Mouse (Mus musculus) spleen, adult 2 months (tissue): ENCODE results near the gene Srpk1. TPM values are rescaled to one million over a fixed set of nuclear protein-coding genes. Genes with fewer than 3 reads are reported as not detected.
A peak's percentile ranks its signal among the peaks of the same experiment; 100 is the strongest.

Experiments used
- DNase-seq, 2 experiments: peaks; one replicate each; pipeline versions ENCODE4 v3.0.0 to v3.0.0-alpha.2; 2012 to 2021; ENCODE audit warnings: low spot score in 2 of 2, low read depth in 1 of 2
- H3K27ac ChIP-seq: fragments of 200-500 bp; 2 replicates; pipeline ENCODE4 v1.5.1; 2012; ENCODE audit warnings: low read length, inconsistent platforms; ENCODE audit not compliant: insufficient read depth
- H3K27me3 ChIP-seq: fragments of 200-500 bp; 2 replicates; pipeline ENCODE4 v1.6.1; 2012; ENCODE audit warnings: mild to moderate bottlenecking, moderate library complexity, low read length, inconsistent platforms; ENCODE audit not compliant: control insufficient read depth, insufficient read depth
- H3K36me3 ChIP-seq: fragments of 200-500 bp; 2 replicates; pipeline ENCODE4 v1.6.1; 2012; ENCODE audit warnings: mild to moderate bottlenecking, low read length, inconsistent platforms; ENCODE audit not compliant: control insufficient read depth, insufficient read depth
- H3K4me1 ChIP-seq: fragments of 200-500 bp; 2 replicates; pipeline ENCODE4 v1.6.1; 2011; ENCODE audit warnings: inconsistent platforms; ENCODE audit not compliant: control insufficient read depth, insufficient read depth, insufficient read length
- H3K4me3 ChIP-seq: fragments of 200-500 bp; 2 replicates; pipeline ENCODE4 v1.5.1; 2011; ENCODE audit warnings: mild to moderate bottlenecking, inconsistent platforms; ENCODE audit not compliant: insufficient read depth, insufficient read length; ENCODE audit errors: extremely low read depth
- CTCF ChIP-seq: fragments of 200-500 bp; IDR thresholded peaks from 2 replicates; pipeline ENCODE4 v1.5.1; 2011; ENCODE audit warnings: mild to moderate bottlenecking, inconsistent platforms; ENCODE audit not compliant: insufficient read depth, insufficient read length, insufficient replicate concordance; ENCODE audit errors: extremely low read depth
- POLR2A ChIP-seq: fragments of 200-500 bp; IDR thresholded peaks from 2 replicates; pipeline ENCODE4 v1.6.1; 2011; ENCODE audit warnings: low read depth, low read length, inconsistent platforms
- WGBS: fragments of 180-500 bp; shearing (Covaris S2); methylation state at CpG from one replicate; pipeline ENCODE4 v1.1.7; 2018; 5-methylcytosine and 5-hydroxymethylcytosine counted together
- polyA plus RNA-seq: library from polyadenylated mRNA; depleted of rRNA; stranded (reverse); fragments of >200 nt; gene quantifications from 2 replicates; pipeline ENCODE4 v1.2.3, GENCODE M21; 2012

Srpk1 gene
- polyA plus RNA-seq, 1 experiment = 20.5 TPM

GRCm38 (mm10) chr17:28592998-28593397, 29.5 kb downstream of the Srpk1 start:
- Histone ChIP-seq H3K4me3 (no peak overlapping the region), H3K36me3 (peaks cover 50% of the 10 kb centered on the region), H3K27ac (no peak overlapping the region), H3K27me3 (no peaks in the 10 kb centered on the region), H3K4me1 (no peaks in the 10 kb centered on the region)
- peak; percentile 41 to 66 for DNase-seq
- 19% methylated on average over 4 of the region's 4 CpGs for WGBS
- TF ChIP-seq CTCF = peak; percentile 85
- TF ChIP-seq POLR2A = no peak

DNA sequence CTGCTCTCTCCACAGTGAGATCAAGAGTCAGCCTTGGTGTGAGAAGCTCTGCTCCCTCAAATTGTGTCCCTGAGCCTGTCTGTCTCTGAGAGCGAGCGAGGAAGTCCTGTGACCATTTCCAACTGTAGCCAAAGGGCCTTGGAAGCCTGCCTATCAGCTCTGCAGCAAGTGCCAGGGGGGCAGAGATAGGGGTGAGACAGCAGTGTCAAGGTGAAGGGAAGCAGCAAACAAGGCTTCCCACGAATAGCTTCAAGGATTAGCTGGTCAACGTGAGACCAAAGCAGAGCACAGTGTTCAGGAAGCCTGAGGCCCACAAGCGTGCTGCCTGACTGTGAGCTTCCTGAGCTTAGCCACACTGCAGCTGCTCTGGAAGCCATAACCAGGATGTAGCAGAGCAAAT, 31.0 kb downstream of the Srpk1 start:
- no peaks in the 10 kb centered on the region for H3K27me3 ChIP-seq
- H3K36me3 ChIP-seq = peaks cover 45% of the 10 kb centered on the region
- WGBS = 56% methylated on average over 5 of the region's 5 CpGs
- no peak overlapping the region for H3K4me3 ChIP-seq
- no peak for DNase-seq
- H3K27ac ChIP-seq = no peak overlapping the region
- no peak for TF ChIP-seq POLR2A
- no peaks in the 10 kb centered on the region for H3K4me1 ChIP-seq

DNA sequence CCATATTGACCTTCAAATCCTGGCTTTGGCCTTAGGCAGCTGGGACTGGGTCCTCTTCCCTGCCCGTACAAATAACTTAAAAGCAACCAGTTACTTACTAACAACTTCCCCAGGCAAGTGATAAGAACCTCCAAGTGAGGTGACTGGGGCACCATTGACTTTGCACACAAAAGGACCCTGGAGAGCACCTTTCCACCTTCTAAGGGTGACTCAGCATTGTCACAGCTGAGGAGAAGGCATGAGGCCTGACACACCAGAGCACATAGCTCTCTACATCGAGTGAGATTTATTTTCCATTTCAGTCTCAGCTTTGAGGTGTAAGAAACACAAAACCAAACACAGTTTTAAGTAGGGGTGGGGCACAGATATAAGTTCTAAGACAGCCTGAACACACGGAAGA, 31.9 kb downstream of the Srpk1 start:
- 78% methylated on average over 3 of the region's 3 CpGs for WGBS
- TF ChIP-seq CTCF (no peak), POLR2A (no peak)
- no peak for DNase-seq
- Histone ChIP-seq H3K27me3 (no peaks in the 10 kb centered on the region), H3K4me1 (no peaks in the 10 kb centered on the region), H3K27ac (no peak overlapping the region), H3K4me3 (no peak overlapping the region), H3K36me3 (peaks cover 44% of the 10 kb centered on the region)

GRCm38 (mm10) chr17:28588591-28588990, 33.9 kb downstream of the Srpk1 start:
- Histone ChIP-seq H3K27ac (no peak overlapping the region), H3K36me3 (peaks cover 36% of the 10 kb centered on the region), H3K27me3 (no peaks in the 10 kb centered on the region), H3K4me1 (no peaks in the 10 kb centered on the region), H3K4me3 (no peak overlapping the region)
- WGBS = 62% methylated on average over 2 of the region's 2 CpGs
- TF ChIP-seq POLR2A = no peak
- TF ChIP-seq CTCF = no peak
- DNase-seq = no peak

DNA sequence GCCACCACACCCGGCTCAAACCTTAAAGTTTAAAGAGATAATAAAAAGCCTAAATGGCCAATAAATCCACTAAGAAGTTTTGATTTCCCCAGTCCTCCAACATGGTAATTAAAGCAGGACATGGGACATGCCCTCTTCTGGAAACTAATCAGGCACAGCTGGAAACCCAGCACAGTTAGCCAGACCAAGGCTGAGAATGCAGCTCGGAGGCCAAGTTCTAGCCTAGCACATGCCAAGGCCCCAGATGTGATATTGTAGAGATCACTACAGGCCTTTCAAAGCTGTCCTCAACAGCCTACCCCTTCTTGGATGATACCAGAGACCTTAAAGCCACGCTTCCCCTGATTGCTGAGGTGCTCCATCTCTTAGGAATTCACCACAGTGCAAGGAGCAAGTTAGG, 36.0 kb downstream of the Srpk1 start:
- TF ChIP-seq CTCF (no peak), POLR2A (no peak)
- Histone ChIP-seq H3K27ac (no peak overlapping the region), H3K4me1 (no peaks in the 10 kb centered on the region), H3K36me3 (peaks cover 26% of the 10 kb centered on the region), H3K4me3 (no peak overlapping the region), H3K27me3 (no peaks in the 10 kb centered on the region)
- WGBS = 91% methylated on average over 3 of the region's 3 CpGs
- no peak for DNase-seq

DNA sequence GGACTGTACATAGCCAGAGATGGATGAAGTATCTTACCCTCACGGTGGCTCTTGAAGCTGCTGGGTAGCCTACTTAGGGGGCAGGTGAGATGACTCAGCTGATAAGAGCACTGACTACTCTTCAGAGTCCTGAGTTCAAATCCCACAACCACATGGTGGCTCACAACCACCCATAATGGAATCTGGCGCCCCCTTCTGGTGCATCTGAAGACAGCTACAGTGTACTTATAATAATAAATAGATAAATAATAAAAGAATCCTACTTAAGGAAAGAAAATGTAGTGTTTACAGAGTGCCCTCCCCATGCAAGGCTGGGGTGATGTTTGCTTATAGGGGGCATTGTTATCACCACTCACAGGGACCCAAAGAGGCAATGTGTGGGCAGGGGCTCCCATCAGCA, 41.5 kb downstream of the Srpk1 start:
- no peak for DNase-seq
- Histone ChIP-seq H3K4me3 (no peak overlapping the region), H3K4me1 (no peaks in the 10 kb centered on the region), H3K27me3 (no peaks in the 10 kb centered on the region), H3K36me3 (no peaks in the 10 kb centered on the region), H3K27ac (no peak overlapping the region)
- no peak for TF ChIP-seq POLR2A
- no peak for TF ChIP-seq CTCF
- 67% methylated on average over 2 of the region's 2 CpGs for WGBS

DNA sequence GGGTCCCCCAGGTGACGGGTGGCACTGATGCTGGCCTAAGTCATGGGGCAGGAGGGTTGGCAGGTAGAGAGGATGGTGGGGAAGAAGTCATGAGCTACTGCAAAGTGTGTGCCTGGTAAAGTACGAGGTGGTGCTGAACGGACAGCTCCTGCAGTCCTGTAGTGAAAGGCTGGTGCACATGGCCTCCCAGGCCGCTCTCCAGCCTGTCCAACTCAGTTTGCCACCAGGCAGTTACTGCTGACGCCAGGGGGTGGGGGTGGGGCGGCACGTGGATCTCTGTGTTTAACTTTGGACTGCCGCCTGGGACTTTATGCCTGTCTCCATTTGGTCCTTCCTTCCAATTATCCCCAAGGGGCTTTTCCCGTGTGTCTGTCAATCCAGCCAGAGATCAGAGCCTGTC, 42.1 kb downstream of the Srpk1 start:
- Histone ChIP-seq H3K36me3 (no peaks in the 10 kb centered on the region), H3K27me3 (0 out of 2 replicates have a peak, but pooled peaks cover 2% of the 10 kb centered on the region), H3K4me1 (no peaks in the 10 kb centered on the region; the same call in 1 of the 2 replicates), H3K4me3 (no peak overlapping the region), H3K27ac (no peak overlapping the region)
- TF ChIP-seq CTCF (no peak), POLR2A (no peak)
- peak in 1 of 2 experiments; percentile 11 for DNase-seq
- 8% methylated on average over 9 of the region's 9 CpGs for WGBS
